Mouse (Mus musculus) CD4-positive helper T cell, adult 2 months (primary cell): ENCODE data around the gene Lingo1.

Experiments used
- DNase-seq: peaks from one replicate; pipeline ENCODE4 v3.0.0-alpha.2; 2012; ENCODE audit warnings: low read depth, missing footprints, low spot score

The Lingo1 gene

DNA sequence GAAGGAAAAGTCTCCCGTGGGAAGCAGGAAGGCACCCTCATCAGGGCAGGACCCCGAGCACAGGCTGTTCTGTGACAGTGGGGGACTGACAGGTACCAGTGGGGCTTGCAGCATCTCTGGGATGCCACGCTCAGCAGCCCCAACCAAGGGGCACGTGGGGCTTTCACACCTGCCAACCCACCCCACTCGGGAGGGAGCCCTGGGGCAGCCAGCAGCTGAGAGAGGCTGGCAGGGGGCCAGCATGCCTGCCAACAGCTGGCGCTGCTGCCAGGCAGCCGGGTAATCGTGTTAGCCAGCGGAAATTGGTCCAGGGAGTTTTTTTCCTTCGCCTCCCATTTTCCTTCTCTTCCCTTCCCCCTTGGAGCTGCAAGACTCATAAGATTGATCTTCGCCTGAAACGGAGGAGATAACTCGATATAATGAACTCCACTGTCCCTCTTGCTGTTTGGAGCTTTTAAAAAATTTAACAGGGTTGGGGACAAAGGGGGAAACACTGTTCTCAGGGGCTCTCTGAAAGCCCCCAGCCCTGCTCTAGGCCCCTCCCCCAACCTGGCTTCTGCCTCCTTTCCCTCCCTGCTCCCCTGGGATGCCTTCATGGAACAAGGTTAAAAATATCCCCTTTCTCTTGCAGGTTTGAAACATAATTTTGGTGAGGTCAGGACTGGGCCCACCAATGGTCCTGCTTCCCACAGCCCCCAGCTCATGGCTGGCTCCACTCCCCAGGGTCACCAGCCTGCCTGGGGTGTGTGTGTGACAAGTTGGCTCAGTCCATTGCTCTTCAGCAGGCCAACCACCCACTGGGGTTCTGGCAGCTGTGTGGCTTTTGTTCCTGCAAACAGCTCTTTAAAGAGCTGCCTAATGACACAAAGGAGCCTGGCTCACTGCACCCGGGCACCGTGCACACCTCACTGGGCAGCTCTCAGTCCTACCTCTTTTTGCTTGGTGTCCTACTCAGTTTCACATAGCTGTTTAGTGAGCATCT is 68.3 kb downstream of the Lingo1 start:
- DNase-seq, result no peak

DNA sequence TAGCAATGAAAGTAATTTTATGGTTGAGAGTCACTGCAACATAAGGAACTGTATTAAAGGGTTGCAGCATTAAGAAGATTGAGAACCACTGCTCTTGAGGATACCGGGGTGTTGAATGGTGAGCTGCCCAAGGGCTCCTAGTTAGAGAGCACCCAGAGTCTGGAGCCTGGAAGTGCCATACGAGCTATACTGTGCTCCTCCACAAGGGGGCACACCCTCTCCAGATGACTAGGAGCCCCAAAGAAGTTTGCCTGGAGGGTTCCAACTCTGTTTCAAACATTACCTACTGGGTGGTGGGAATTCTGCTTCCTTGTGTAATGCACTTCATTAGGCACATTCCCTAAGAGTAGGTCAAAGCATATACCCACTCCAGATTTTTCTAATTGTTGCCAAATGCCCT is 70.5 kb downstream of the Lingo1 start:
- peak; percentile 14 for DNase-seq

DNA sequence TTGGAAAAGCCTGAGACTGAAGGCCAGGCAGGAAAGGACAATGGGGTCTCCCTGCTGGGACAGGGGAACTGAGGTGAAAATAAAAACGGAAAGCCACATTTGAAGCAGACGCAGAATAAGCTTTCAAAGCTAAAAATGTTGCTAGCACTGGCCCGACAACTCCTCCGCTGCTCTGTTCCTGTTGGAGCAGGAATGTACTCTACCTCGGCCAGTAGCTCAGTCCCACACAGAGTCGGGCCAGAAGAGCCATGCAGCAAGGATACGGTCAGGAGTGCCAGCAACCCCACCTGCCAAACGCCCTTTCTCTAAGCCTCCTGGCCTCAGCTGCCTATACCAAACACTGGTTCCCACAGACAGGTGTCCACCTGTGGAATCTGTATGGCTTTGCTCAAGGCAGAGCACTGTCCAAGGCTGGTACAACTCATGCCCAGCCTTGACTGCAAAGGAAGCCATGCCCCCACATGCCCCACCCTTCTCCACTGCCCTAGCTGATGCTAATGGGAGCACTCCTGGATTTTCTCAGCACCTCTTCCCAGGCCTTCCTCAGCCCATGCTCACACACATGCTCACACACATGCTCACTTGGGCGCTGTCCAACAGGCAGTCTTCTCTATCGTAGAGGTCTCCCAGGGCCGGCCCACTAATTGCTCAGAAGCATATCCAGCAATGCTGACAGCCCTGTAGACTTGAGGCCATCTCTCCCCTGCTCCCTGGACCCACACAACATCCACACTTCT is 74.0 kb downstream of the Lingo1 start:
- DNase-seq, result no peak

DNA sequence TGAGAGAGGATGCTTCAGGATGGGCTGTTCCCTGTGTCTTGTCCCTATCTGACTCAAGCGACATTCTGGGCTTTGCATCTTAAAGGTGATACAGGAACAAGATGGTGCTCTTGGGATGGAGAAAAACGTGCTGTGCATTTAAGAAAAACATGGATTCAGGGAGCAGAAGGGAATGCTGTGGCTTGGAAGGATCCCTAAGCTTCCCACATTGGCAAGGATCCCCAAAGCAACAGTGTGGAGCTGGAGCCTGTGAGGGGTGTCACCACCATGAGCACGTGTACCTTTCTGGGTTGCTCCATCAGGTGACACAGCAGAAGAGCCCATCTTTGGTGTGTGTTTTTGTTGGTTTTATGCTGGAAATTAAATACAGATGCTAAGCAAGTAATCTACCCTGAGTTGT is 77.3 kb downstream of the Lingo1 start:
- no peak for DNase-seq

DNA sequence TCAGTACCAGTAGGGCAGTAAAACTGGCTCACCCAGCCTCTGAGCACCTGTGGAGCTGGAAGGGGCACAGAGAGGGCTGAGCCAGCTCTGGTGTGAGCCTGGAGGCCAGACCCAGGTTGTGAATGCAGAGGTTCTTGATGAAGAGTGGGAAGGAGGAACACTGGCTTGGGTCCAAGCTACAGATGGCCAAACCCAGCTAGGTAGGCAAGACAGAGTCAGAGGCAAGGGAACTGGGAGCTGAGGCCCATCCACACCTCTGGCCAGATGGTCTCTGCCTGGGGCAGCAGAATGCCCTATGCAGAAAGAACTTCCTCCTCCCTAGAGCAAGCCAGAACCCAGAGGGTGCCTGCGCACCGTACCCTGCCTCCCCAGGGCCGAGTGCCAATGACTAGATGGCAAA is 79.7 kb downstream of the Lingo1 start:
- DNase-seq, result no peak

DNA sequence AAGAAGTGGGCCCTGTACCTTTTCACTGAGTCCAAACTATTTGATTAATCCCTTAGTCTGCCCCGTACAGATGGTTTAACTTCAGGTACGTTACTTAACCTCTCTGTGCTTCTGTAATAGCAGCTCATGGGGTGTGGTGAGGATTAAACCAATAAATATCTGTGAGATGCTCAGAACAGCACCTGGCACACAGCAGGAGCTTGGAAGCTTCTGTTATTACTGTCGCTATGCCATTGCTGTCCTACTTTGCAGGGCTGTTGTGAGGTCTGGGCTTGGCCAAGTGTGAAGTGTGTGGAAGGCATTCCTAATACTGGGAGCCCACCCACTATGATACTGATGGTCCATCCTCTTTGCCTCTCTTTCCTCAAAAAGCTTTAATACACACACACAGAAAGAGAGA is 80.2 kb downstream of the Lingo1 start:
- no peak for DNase-seq

DNA sequence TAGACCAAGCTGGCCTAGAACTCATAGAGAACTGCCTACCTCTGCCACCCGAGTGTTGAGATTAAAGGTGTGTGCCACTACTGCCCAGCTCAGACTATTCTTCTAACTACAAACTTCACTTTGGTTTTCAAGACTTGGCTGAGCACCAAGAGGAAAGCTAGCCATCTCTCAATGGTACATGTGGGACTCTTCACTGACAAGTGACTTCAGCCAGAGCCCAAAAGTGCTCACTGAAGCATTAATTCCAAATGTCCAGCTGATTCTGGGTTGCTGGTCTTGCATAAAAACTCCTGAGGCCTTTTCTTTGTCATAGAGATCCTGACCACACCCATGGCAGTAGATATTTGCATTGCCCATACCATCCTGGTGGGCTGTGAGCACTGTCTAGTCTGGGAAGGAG is 81.9 kb downstream of the Lingo1 start:
- no peak for DNase-seq

DNA sequence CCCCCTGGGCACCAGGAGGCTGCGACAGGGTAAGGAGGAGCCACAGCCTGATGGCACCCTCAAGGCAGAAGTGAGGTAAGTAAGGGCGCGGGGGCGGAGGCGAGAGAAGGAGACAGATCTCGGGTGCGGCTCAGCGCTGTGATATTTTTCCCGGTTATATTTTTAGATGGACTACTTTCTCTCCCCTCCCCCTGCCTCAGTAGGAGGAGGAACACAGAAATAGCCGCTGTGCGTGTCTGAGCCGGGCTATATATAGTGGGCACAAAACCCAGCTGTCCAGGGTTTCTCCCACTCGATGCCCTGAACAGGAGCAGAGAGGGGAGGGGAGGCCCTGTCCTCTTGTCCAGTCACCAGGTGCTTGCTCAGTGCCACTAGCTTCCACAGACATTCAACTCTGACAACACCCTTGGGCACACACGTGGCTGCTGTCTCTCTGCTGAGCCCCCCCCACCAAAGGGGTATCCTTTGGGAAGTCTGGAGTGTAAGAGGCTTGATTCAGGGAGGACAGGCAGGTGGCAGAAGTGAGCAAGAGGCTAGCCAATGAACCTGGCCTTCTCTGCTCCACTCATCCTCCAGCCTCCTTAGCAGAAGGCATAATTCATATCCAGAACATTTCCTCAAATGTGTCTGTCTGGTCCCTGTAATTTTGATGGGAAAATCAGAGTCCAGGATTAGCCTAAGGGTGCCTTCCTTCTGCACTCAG is 83.5 kb downstream of the Lingo1 start:
- DNase-seq, result no peak

DNA sequence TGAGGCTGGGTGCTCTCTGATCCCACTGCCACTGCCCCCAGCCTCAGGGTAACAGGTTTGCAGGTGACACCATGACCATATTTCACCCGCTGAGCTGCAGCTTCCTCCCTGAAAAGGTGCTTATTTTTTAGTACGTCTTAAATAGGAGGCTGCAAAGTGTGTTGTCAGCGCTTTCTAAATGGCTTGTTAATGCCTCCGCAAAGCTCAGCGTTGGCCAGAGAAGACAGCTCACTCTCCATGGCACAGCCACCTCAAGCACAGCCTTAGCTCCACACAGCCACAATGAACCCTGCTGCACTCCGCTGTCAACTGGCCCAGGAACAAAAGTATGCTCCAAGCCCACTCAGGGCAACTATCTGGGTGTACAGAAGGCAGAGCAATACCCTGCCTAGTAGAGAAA is 85.3 kb downstream of the Lingo1 start:
- no peak for DNase-seq

DNA sequence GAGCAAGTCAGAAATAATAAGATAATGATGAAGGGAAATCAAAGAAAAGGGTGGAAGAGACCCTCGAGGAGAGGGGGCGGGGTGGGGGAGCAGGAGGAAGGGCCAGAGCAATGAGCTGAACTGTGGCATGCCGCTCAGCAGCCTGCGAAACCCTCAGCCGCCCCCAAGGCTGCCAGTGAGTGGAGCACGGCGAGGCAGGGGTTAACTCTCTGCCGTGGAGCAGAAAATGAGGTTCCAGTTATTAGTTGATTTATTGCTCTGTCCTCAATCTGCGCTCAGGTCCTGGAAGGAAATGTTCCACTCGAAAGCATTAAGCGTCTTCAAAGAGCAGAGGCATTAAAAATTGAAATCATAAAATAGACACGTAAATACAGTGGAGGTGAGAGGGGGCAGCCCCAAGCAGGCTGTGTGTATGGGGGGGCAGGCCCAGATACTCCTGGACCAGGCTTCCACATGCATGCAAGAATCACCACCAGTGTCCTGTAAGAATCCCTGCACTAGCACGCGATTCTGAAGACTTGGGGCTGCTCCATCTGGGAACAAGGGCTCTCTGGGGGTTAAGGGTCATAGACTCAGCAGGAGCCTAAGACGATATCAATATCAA is 89.7 kb downstream of the Lingo1 start:
- no peak for DNase-seq

DNA sequence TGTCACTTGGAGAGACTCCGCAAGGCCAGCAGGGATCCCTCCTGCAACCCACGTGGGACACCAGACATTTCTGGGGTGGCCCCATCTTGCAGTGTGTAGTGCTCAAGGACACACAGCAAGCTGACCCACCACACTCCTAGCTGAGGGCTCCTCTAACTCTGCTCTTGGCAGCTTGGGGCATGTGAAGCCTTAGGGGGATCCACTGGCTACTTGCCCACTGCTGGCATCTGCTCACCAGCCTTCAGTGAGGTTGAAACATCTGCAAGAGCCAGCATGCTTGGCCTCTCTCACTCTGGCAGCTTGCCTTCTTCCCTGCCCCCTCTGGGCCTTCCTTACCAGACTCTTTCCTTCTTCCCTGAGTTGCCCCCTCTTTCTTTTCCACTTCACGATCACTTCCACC is 94.9 kb downstream of the Lingo1 start:
- no peak for DNase-seq

DNA sequence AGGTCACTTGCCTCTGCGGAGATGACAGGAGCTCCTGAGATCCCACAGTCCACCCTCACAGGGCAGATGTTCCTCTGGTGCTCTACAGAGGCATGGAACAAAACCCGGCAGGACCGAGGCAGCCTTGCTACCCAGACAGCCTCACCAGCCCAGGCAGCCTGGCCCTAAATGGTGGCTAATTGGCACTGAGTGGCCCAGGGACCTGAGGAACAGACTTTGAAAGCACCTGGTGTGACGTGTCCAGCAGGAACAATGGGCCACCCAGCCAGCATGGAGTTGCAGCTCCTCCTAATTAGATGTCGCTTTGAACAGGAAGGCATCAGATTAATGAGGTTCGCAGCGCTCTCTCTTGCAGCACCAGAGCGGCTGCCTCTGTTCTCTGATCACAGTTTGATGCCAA is 95.4 kb downstream of the Lingo1 start:
- no peak for DNase-seq

DNA sequence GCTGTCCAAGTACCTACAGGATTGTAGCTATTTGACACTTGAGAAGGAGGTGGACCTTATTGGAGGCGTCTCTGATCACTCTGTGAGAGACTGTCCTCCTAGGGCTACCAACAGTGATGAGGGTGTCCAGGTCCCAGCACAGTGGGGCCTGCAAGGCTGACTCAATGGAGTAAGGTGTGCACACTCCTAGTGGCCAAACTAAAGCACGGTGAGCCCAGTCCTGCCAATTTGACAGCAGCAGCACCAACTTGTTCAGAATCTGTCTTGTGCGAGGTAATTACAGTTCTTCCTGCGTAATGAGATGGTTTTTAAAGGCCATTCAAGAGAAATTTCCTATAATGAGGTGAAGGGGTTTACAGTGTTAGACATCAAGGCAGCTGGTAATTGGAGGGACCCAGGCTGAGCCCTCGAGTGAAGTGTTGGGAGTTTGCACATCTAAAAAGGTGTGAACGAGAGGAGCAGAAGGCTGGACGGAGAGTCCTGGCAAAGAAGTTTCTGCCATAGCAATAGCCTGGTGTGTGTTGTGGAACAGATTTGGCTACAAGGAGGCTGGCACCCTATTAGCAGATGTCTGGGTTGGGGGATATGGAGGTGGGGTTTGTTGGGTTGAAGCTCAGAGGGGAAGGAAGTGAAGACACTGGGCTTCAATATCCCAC is 97.4 kb downstream of the Lingo1 start:
- no peak for DNase-seq

DNA sequence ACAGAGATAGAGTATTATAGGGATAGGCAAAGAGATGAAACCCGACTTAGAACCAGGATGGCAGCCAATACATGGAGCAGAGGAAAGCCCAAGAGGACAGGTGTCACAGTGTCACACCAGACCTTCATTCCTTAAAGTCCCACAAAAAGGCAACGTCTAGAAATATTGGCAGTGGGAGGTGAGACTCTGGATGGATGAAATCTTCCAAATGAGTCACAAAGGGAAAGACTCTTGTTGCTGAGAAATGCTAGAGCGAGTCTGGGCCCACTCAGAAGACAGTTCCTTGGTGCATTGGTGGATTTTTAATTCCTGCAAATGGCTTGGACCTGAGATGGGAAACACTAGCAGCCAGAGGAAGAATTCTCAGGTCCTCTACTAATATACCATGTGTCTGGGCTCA is 102.2 kb downstream of the Lingo1 start:
- no peak for DNase-seq

DNA sequence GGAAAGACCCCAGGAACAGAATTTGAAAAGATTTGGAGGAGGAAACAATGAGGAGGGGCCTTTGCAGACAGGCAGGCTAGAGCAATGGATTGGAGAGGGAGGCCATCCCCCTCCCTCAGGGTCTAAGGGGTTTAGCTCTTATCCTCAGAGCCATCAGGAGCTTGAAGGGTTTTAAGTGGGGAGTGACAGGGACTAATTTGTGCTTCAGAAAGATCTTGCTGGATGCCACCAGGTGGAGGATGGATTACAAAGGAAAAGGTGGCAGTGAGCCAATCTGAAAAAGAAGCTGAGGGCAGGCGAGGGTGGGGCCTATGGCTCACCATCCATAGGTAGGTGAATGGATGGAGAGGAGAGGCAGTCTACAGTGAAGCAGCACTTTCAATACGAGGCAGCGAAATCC is 105.0 kb downstream of the Lingo1 start:
- DNase-seq, result no peak

DNA sequence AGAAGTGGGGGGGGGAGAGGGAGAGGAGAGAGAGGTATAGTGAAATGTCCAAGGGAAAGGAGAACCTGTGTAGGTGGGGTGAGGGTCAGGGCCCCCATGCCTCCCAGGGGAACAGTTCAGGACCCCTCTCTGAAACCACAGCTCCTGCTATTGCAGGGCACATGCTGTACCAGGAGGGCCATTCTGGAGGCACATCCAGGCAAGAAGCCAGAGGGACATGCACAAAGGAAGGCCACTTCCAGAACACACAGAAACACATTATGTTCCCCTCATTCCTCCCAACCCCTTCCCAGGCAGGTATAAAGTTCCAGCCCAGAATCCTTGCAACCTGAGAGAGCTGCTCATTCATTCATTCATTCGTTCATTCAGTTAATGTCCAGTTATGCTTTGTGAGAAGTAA is 105.6 kb downstream of the Lingo1 start:
- DNase-seq, result no peak

DNA sequence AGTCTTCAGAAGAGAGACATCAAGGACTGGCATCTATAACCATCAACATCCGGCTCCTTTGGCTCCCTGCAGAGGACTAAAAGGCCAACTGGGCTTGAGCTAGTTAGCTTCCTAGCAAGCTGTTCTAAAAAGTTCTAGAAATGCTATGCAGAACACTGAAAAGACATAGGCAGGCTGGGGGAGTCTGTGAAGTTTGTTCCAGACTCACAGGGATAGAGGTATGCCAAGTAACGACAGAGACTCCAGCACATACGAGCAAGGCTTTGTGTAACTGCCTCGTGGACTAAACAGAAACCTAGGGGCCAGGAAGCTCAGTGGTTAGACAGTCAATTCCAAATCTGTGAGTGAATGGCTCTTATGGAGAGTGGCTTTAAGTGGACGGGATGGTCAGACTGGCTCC is 108.8 kb downstream of the Lingo1 start:
- DNase-seq, result no peak

DNA sequence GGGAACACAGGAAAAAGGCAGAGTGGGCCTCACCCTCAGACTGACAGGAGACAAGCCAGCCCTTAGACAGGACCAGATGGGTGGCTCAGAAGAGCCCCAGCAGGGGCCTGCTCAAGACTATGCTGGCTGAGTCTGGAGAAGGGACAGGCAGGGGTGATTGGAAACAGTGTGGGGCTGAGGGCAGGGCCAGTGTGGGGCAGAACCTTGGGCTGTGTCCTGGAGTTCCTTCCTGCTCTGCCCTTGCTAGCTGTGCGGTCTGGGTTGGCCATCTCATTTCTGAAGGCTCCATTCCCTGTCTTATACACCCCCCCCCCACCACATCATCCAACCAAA is 109.2 kb downstream of the Lingo1 start:
- DNase-seq, result no peak

DNA sequence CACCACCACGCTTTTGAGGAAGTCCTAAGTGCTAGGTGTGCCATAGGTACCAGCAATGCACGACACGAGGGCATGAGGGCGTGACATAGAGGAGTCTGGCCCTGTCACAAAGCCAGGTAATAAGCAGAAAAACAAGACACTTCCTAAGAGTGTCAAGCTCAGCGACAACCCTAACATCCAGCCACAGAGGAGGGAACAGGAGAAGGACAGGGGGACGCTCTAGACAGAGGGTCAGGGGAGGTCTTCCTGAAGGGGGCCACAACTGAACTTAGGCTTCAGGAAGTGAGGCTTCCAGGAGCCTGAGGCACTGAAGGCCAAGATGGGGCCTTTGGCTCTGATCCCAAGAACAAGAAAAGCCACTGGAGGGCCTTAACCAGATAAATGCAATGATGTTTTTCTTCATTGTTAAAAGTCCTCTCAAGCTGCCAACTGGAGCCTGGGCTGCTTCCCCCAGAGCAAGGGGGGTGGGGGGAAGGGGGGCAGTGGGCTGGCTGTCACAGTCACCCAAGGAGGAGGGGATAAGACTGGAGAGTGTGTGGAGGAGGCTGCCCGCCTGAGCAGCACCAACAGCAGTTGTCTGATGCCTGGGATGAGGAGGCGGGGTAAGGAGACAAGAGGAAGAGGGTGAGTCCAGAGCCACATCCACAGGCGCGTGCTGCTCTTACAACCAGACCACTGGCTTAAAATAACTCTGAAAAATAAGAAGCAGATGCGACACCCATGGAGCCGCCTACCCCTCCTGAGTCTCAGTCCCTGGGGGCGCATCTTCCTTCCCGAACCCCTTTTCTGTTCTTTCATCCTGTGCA is 109.7 kb downstream of the Lingo1 start:
- DNase-seq, result no peak

DNA sequence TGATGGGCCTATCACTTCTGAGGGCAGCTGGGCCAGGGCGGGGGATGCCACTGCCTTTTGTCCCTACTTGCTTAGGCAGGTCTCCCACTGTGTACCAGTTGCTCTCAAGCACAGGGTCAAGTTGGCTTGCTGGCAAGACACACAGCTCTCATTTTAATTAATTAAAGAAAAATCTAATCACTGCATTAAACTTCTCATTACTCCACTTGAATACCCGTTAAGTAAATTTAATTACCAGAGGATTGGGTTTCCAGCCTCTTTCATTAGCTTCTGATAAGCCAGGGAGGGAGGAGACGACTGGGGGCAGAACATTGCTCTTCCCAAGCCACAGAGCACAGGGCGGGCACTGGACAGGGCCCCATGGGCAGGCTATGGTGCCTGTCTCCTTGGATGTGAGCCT is 113.4 kb downstream of the Lingo1 start:
- DNase-seq, result no peak

DNA sequence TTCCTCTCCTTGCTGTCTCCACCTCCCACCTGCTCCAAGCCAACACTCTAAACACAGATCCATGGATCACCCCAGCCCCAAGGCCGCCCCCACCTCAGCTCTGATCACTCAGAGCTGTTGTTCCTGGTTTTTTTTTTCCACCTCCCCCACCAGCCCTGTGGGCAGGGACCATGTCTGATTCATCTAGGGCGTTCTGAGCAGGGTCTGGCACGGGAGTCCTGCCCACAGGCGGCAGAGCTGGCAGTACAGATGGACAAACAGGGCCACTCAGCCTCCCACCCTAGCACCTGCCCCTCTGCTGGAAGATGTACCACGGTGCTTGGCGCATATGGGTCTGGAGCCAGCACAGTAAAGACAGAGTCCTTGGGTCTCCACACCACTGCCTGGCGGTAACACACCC is 114.3 kb downstream of the Lingo1 start:
- no peak for DNase-seq
